Mouse (Mus musculus) olfactory bulb, adult 2 months (tissue): ENCODE measurements around the gene Pdcd10. TPM values are rescaled to one million over a fixed set of nuclear protein-coding genes. Genes with fewer than 3 reads are reported as not detected.

ENCODE experiments used
- H3K27ac ChIP-seq: fragments of 200-500 bp; 2 replicates; pipeline ENCODE4 v1.5.1; 2012; ENCODE audit warnings: low read depth, low read length; ENCODE audit not compliant: insufficient read depth
- H3K4me1 ChIP-seq: fragments of 200-500 bp; 2 replicates; pipeline ENCODE4 v1.6.1; 2012; ENCODE audit warnings: low read length; ENCODE audit not compliant: control insufficient read depth, insufficient read depth
- H3K4me3 ChIP-seq: fragments of 200-500 bp; 2 replicates; pipeline ENCODE4 v1.5.1; 2012; ENCODE audit warnings: mild to moderate bottlenecking, low read depth, low read length, moderate library complexity; ENCODE audit not compliant: insufficient read depth
- CTCF ChIP-seq: fragments of 200-500 bp; IDR thresholded peaks from 2 replicates; pipeline ENCODE4 v1.5.1; 2012; ENCODE audit warnings: low read depth, mild to moderate bottlenecking, low read length, moderate library complexity; ENCODE audit not compliant: insufficient read depth
- POLR2A ChIP-seq: fragments of 200-500 bp; IDR thresholded peaks from 2 replicates; pipeline ENCODE4 v1.6.1; 2012; ENCODE audit warnings: mild to moderate bottlenecking, low read depth, low read length, moderate library complexity; ENCODE audit not compliant: insufficient read depth
- WGBS: fragments of 180-500 bp; shearing (Covaris S2); methylation state at CpG from one replicate; pipeline ENCODE4 v1.1.7; 2018; 5-methylcytosine and 5-hydroxymethylcytosine counted together
- polyA plus RNA-seq: library from polyadenylated mRNA; stranded (reverse); fragments of >200 nt; gene quantifications from 2 replicates; pipeline ENCODE4 v1.2.4, GENCODE M21; 2012; ENCODE audit warnings: low replicate concordance; ENCODE audit not compliant: missing spikeins, insufficient read depth, insufficient read length

The Pdcd10 gene
- polyA plus RNA-seq, 1 experiment = not detected

DNA sequence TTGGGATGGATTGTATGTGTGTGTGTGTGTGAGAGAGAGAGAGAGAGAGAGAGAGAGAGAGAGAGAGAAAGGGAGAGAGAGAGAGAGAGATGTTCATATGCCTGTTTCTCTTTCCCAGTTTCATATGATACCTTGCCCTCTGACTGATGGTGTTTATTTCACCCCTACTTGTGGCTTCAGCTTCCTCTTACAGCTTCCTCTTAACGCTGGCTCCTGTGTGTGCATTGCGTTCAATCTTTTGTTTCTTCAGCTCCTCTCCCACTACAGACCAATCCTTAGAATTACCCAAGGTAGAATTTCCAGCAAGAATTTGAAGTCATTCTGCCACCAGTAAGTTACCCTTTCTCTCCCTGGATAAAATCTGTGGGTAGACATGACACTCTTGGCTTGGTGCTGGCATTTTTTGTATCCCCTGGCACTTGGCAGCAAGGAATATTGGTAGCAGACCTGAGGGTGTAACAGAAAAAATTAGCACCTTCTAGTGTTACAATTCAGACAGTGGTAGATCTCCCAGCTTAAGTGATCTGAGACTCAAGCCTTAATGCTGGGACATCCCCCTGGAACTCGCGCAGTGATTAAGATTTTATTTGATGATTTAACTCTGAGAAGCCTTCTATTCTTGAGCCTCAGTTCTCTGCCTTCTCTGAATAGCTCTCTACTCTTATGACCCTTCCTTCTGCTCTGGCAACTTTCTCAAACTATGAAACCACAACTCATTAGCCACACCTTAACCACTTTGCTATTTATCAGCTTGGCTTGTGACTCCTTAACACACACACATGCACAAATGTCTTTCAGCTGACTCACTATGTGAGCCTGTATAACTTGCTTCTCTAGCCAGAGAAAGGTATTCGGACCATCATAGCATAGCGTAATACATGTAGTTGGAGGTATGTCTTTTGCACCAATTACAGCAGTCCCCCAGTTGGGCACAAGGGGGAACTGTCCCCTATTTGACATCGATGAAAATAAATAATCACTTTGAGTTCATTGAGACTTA is 57.4 kb downstream of the Pdcd10 start:
- Histone ChIP-seq H3K4me3 (no peak overlapping the region), H3K27ac (no peak overlapping the region), H3K4me1 (no peaks in the 10 kb centered on the region)
- TF ChIP-seq POLR2A (no peak), CTCF (no peak)
- WGBS = 88% methylated on average over 7 of the region's 7 CpGs

DNA sequence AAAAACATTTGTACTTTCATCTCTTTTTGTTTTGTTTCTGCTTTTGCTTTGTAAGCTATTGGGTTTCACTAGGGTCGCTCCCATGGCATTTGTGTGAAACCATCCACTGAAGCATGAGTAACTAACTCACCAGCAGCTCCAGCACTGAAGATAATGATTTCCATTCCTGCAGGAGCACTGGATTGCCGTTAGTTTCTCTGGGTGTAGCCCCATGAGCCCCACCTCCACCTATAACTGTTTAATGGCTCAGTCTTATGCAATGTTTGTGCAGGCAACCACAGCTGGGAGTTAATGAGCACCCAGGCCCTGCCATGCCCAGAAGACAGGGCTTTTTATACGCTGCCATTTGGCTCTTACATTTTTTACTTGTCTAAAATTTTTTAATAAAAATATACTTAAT is 63.7 kb downstream of the Pdcd10 start:
- TF ChIP-seq CTCF (no peak), POLR2A (no peak)
- 52% methylated on average over 3 of the region's 3 CpGs for WGBS
- H3K4me1 ChIP-seq = no peaks in the 10 kb centered on the region
- H3K27ac ChIP-seq = no peak overlapping the region
- no peak overlapping the region for H3K4me3 ChIP-seq

DNA sequence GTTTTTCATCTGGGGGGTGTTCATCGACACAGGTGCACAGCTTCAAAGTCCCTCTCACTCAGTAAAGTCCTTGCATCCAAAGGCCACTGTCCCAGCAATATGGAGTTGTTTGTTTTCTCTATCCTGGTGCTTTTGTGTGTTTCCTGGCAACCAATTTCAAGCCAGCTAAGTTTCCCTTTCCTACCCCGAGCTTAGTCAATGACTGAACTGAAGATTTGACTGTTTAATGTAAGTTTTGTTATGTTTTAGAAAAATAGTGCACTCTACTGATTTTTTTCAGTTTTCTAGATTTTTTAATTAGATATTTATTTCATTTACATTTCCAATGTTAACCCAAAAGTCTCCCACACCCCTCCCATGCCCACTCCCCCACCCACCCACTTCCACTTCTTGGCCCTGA is 74.6 kb downstream of the Pdcd10 start, which contains the start of gene Wdr49:
Gene Wdr49, minus strand, starts transcription at position 101 of the 400 bp plus-strand sequence.
- 25% methylated on average over 2 of the region's 2 CpGs for WGBS
- no peak for TF ChIP-seq CTCF
- no peak for TF ChIP-seq POLR2A
- Histone ChIP-seq H3K4me3 (no peak within 1 kb of the TSS), H3K27ac (no peak within 1 kb of the TSS), H3K4me1 (no peaks in the 10 kb centered on the region)

DNA sequence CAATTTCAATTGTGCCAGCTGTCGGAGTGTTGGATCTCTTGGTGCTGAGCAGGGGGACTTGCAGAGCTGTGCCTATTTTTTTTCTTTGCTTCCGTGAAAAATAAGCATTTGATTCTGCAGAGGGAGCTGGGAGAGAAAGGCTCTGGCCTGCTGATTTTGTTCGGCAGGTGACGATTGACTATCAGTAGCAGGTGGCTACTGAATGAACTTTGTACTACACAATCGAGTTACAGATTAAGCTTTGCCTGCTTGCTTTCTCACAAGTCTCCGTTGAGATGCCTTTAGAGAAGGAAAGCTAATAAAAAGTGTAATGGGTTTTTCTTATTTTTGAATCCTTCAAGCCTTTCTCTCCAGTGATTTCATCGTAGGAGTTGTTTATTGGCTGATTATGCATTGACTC is 81.5 kb downstream of the Pdcd10 start:
- TF ChIP-seq POLR2A = no peak
- H3K4me3 ChIP-seq = no peak overlapping the region
- WGBS = 66% methylated on average over 7 of the region's 7 CpGs
- no peak overlapping the region for H3K27ac ChIP-seq
- H3K4me1 ChIP-seq = peaks cover 3% of the 10 kb centered on the region; the same call in 1 of the 2 replicates

DNA sequence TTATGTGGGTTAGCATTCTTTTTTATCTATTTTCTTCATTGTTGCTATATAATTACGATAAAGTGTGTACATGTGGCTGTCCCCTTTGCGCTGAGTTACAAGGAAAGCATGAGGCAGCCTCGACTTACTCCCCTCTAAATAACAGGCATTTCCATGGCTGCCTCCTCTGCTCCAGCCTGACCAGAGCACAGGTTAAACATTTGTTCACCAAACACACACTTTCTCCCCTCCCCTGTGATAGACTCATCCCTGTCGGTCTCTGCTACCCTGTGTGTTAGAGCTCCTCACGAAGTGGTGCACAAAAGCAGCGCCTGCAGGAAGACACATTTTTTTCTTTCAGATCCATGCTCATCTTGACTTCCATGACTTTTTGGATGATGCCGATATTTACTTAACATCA is 82.0 kb downstream of the Pdcd10 start:
- Histone ChIP-seq H3K4me3 (no peak overlapping the region), H3K4me1 (peaks cover 3% of the 10 kb centered on the region; the same call in 1 of the 2 replicates), H3K27ac (no peak overlapping the region)
- WGBS = 62% methylated on average over 7 of the region's 7 CpGs
- TF ChIP-seq CTCF (no peak), POLR2A (no peak)

DNA sequence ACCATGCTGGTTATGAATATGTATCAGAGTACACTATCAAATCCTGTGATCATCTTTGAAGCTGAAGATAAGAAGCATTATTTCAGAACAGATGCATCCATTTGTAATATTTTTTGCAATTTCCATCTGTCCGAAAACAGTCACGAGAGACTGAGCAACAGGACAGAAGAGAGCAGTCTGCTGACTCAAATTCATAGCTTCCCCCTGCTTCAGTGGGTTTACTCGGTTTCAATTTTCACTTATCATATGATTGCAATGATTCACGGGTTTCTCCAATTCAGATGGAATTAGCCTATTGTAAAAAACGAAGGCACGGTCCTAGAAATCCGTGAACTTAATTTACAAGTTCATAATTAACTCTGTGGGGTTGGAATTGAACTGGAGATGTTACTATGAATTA is 88.5 kb downstream of the Pdcd10 start:
- TF ChIP-seq POLR2A (no peak), CTCF (no peak)
- Histone ChIP-seq H3K27ac (no peak overlapping the region), H3K4me1 (no peaks in the 10 kb centered on the region), H3K4me3 (no peak overlapping the region)
- 88% methylated on average over 7 of the region's 7 CpGs for WGBS

Other genes with a start within 250 kb of the Pdcd10 start
- gene Wdr49, start 74.7 kb downstream of the Pdcd10 start, polyA plus RNA-seq = not detected in 2 replicates
- 169 and 279 TPM in 2 replicates for gene Serpini1, start 691 bp upstream of the Pdcd10 start, polyA plus RNA-seq
- not detected in 2 replicates for gene Gm29133, start 191.3 kb upstream of the Pdcd10 start, polyA plus RNA-seq